Mouse (Mus musculus) MEL (cell line): ENCODE measurements at regions not wholly inside any gene's neighbourhood (a gene's known extent, or its start where the extent isn't known, plus 50 kb on each side); places are given as distances from the start of the nearest gene placed in this dataset.

Experiments used
- ELF1 ChIP-seq: IDR thresholded peaks from 2 replicates; pipeline ENCODE4 v1.6.1; 2014; ENCODE audit warnings: low read depth, mild to moderate bottlenecking, inconsistent platforms, low read length, improper control_type of control experiment, moderate library complexity
- MYC ChIP-seq: IDR thresholded peaks from 2 replicates; pipeline ENCODE4 v1.6.1; 2011; ENCODE audit warnings: low read depth, mild to moderate bottlenecking, low read length, improper control_type of control experiment, moderate library complexity

DNA sequence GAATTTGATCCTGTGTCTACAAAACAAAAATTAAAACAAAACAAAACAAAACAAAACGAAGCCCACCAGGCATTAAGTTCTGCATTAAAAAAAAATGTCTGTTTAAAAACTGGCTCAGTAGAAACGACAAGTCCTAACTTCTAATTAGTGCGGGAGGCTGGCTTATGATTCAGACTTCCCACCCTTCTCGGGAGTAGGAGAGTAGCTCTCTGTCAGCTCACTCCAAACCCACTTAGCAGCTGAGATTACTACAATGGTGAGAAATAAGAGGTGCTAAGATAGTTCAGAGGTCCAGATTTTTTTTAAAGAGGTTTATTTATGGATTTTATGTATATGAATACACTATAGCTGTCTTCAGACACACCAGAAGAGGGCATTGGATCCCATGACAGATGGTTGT lies 153.3 kb upstream of the Zfand5 start:
- no peak for TF ChIP-seq MYC
- no peak for TF ChIP-seq ELF1
